Mouse (Mus musculus): Measurements from ENCODE around the gene Zfp637.

GRCm38 (mm10) chr6:117795251-117795650, 45.7 kb upstream of the Zfp637 start:
- no peak for TF ChIP-seq CTCF (IDR thresholded peaks at IDR 0.05; ENCODE audit: low read depth, low read length)
- TF ChIP-seq POLR2A (IDR thresholded peaks at IDR 0.05; ENCODE audit: extremely low read depth, insufficient read depth, low read length) = no peak

Data from liver, adult 2 months (tissue).